Mouse (Mus musculus) forebrain, embryonic 16.5 days (tissue): Measurements from ENCODE around the gene Ip6k1. TPM values are rescaled to one million over a fixed set of nuclear protein-coding genes. Genes with fewer than 3 reads are reported as not detected.

ENCODE experiments used
- ATAC-seq: fragments of 200-750 bp; cut with Nextera tagmentation; 2 replicates; pipeline ENCODE4 v1.8.0; 2017; ENCODE audit warnings: mild to moderate bottlenecking, moderate library complexity
- H3K27ac ChIP-seq: fragments of 300-500 bp; sonication (generic); 2 replicates; pipeline ENCODE4 v1.5.1; 2014; ENCODE audit warnings: low read length, control low read depth
- H3K27me3 ChIP-seq: fragments of 300-500 bp; sonication (generic); replicated peaks from 2 replicates; pipeline ENCODE4 v1.6.1; 2014; ENCODE audit warnings: low read length; ENCODE audit not compliant: control insufficient read depth, insufficient read depth
- H3K36me3 ChIP-seq: fragments of 300-500 bp; sonication (generic); 2 replicates; pipeline ENCODE4 v1.6.1; 2014; ENCODE audit not compliant: control insufficient read depth, insufficient read depth
- H3K4me1 ChIP-seq: fragments of 300-500 bp; sonication (generic); replicated peaks from 2 replicates; pipeline ENCODE4 v1.6.1; 2014; ENCODE audit warnings: low read length; ENCODE audit not compliant: control insufficient read depth, insufficient read depth
- H3K4me2 ChIP-seq: fragments of 300-500 bp; sonication (generic); 2 replicates; pipeline ENCODE4 v1.6.1; 2014; ENCODE audit warnings: mild to moderate bottlenecking, low read length, control low read depth
- H3K4me3 ChIP-seq: fragments of 300-500 bp; sonication (generic); replicated peaks from 2 replicates; pipeline ENCODE4 v1.5.1; 2014; ENCODE audit warnings: mild to moderate bottlenecking, low read length, control low read depth
- H3K9ac ChIP-seq: fragments of 300-500 bp; sonication (generic); replicated peaks from 2 replicates; pipeline ENCODE4 v1.6.1; 2014; ENCODE audit warnings: low read depth, low read length, control low read depth
- H3K9me3 ChIP-seq: fragments of 300-500 bp; sonication (generic); 2 replicates; pipeline ENCODE4 v1.6.1; 2016; ENCODE audit warnings: low read length; ENCODE audit not compliant: control insufficient read depth
- WGBS: fragments of 180-500 bp; shearing (Covaris S2); extraction: QIAGEN DNeasy Blood & Tissue Kit; methylation state at CpG from one replicate; pipeline ENCODE4 v1.1.7; 2014; 5-methylcytosine and 5-hydroxymethylcytosine counted together
- polyA plus RNA-seq: library from polyadenylated mRNA; unstranded; fragments of >200 nt; fragmentation: Nextera tagmentation; extraction: Ambion mirVana; gene quantifications from 2 replicates; pipeline ENCODE4 v1.2.1, GENCODE M21; 2015

Gene Ip6k1
- polyA plus RNA-seq, 1 experiment from 2014 or later, result 116 TPM

- no peak overlapping the region for H3K4me2 ChIP-seq
- no peak for ATAC-seq
- no peaks in the 10 kb centered on the region for H3K27me3 ChIP-seq
- no peak overlapping the region for H3K9ac ChIP-seq
- WGBS, result 98% methylated on average over 8 of the region's 8 CpGs
- peaks cover 15% of the 10 kb centered on the region for H3K4me1 ChIP-seq
- H3K4me3 ChIP-seq, result no peak overlapping the region
- H3K27ac ChIP-seq, result no peak overlapping the region
- H3K36me3 ChIP-seq, result peaks cover 37% of the 10 kb centered on the region
- no peaks in the 10 kb centered on the region for H3K9me3 ChIP-seq
Measured at GRCm38 (mm10) chr9:108044751-108045492, 42.6 kb downstream of the Ip6k1 start.

DNA sequence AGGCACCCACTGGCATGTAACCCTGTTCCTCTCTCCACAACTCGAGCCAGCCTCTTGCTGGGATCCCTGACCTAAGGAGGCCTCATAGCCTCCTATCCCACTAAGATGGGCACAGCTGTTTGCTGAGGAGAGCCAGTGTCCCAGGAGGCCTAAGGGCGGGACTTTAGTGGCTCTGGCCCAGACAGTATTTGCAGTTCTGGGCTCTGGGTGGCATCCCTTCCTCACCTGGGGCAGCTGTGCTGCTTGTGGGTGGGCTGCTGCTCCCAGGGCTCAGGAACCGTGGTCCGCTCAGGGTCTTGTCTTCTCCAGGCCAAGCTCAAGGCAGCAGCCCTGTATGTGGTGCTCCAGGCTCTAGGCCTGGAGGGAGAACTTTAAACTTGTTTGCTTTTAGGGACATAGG is 44.3 kb downstream of the Ip6k1 start:
- peaks cover 17% of the 10 kb centered on the region for H3K4me1 ChIP-seq
- H3K9ac ChIP-seq, result no peak overlapping the region
- no peak overlapping the region for H3K4me2 ChIP-seq
- H3K9me3 ChIP-seq, result no peaks in the 10 kb centered on the region
- peaks cover 34% of the 10 kb centered on the region for H3K36me3 ChIP-seq
- no peak overlapping the region for H3K4me3 ChIP-seq
- no peak for ATAC-seq
- H3K27me3 ChIP-seq, result no peaks in the 10 kb centered on the region
- 89% methylated on average over 4 of the region's 4 CpGs for WGBS
- H3K27ac ChIP-seq, result no peak overlapping the region

- ATAC-seq, result no peak
- no peak overlapping the region; the same call in 1 of the 2 replicates for H3K27ac ChIP-seq
- peak overlapping the region; percentile 97 for H3K4me2 ChIP-seq
- WGBS, result 49% methylated on average over 17 of the region's 17 CpGs
- H3K9ac ChIP-seq, result no peak overlapping the region; the same call in 1 of the 2 replicates
- H3K4me3 ChIP-seq, result peak overlapping the region; percentile 77
- peaks cover 32% of the 10 kb centered on the region for H3K36me3 ChIP-seq
- H3K4me1 ChIP-seq, result peaks cover 17% of the 10 kb centered on the region
- no peaks in the 10 kb centered on the region for H3K9me3 ChIP-seq
- H3K27me3 ChIP-seq, result no peaks in the 10 kb centered on the region
Measured at GRCm38 (mm10) chr9:108047601-108048565, 45.6 kb downstream of the Ip6k1 start.

DNA sequence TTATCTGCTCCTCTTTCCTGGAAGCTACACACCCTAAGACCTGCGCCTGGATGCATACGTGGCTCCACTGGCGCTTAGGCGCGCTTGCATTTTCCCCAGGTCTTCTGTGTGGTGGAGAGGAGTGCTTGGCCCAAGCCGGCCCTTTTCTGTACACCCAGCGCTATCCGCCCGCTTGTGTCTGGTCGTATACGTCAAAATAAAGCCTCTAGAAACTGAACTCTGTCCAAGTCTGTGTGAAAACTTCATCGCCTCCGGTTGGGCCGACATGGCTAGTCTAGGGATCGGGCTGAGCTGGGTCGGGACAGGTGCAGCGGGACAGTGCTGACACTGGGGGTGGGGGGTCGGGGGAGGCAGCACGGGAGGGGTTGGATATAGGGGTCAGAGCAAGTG is 46.3 kb downstream of the Ip6k1 start:
- no peaks in the 10 kb centered on the region for H3K9me3 ChIP-seq
- H3K36me3 ChIP-seq, result peaks cover 29% of the 10 kb centered on the region
- peaks cover 20% of the 10 kb centered on the region for H3K4me1 ChIP-seq
- peak overlapping the region; percentile 77 for H3K4me3 ChIP-seq
- H3K9ac ChIP-seq, result peak overlapping the region; percentile 71
- peak; percentile 32 for ATAC-seq
- H3K27ac ChIP-seq, result peak overlapping the region; percentile 50; the same call in 1 of the 2 replicates
- H3K4me2 ChIP-seq, result peak overlapping the region; percentile 97
- H3K27me3 ChIP-seq, result no peaks in the 10 kb centered on the region
- WGBS, result 1% methylated on average over 19 of the region's 19 CpGs

DNA sequence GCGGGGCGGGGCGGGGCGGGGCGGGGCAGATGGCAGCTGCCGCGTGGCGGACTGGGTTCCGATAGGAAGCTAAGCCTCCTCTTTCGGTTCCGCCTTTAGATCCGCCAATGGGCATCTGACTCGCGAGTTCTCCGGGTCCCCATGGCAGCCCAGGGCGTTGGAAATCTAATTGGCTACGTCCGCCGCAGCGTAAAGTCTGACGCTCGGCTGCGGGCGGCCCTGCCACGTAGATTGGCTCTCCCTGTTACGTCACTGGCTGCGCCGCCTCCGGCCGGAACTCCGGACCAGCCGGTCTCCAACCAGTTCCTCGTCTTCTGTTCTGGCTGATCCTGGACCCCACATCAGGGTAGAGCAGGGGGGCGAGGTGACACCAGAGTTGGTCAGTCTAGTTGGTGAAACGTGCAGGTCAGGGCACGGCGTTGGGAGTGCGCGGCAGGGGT is 46.7 kb downstream of the Ip6k1 start, which contains the start of gene Gmppb:
Gene Gmppb (plus strand): TSS at position 227 of the 440 bp plus-strand sequence.
- ATAC-seq, result peak; percentile 96
- H3K27ac ChIP-seq, result peak within 1 kb of the TSS; percentile 50
- peak within 1 kb of the TSS; percentile 77 for H3K4me3 ChIP-seq
- no peaks in the 10 kb centered on the region for H3K9me3 ChIP-seq
- peak within 1 kb of the TSS; percentile 71 for H3K9ac ChIP-seq
- H3K4me2 ChIP-seq, result peak within 1 kb of the TSS; percentile 97
- under 1% methylated on average over 37 of the region's 39 CpGs for WGBS
- peaks cover 20% of the 10 kb centered on the region for H3K4me1 ChIP-seq
- peaks cover 29% of the 10 kb centered on the region for H3K36me3 ChIP-seq
- no peaks in the 10 kb centered on the region for H3K27me3 ChIP-seq

GRCm38 (mm10) chr9:108049561-108050251 is 47.4 kb downstream of the Ip6k1 start:
- peak overlapping the region; percentile 12 for H3K27ac ChIP-seq
- 44% methylated on average over 15 of the region's 15 CpGs for WGBS
- H3K36me3 ChIP-seq, result peaks cover 29% of the 10 kb centered on the region
- H3K9me3 ChIP-seq, result no peaks in the 10 kb centered on the region
- H3K4me2 ChIP-seq, result peak overlapping the region; percentile 97
- ATAC-seq, result no peak
- peak overlapping the region; percentile 77 for H3K4me3 ChIP-seq
- H3K27me3 ChIP-seq, result no peaks in the 10 kb centered on the region
- peaks cover 20% of the 10 kb centered on the region for H3K4me1 ChIP-seq
- peak overlapping the region; percentile 71 for H3K9ac ChIP-seq

DNA sequence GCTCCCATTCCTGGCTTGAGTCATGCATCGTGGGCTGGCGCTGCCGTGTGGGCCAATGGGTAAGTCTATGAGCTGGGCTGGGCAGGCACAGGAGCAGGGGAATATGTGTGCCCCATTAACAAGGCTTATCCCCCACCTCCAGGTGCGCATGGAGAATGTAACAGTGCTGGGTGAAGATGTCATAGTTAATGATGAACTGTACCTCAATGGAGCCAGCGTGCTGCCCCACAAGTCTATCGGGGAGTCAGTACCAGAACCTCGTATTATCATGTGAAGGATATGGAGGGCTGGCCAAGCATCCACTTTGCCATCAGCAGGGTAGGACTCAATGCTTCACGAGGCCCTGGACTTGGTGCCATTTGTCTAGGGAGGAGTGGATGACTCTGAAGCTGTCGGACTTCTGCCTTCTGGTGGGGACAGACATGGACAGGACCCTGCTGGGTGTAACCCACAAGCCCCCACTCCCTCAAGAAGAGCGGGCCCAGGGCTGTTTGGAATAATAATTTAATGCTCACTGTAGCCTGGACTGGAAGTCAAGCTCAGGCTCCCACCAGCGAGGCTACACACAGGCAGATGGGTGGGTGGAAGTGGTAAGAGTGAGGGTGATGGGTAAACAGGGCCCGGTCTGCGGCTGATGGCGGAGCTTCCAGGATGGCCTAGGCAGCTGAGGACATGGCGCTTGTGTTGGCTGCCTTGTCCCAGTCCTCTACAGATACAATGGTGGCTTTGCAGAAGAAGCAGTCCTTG is 49.1 kb downstream of the Ip6k1 start:
- no peak for ATAC-seq
- no peak overlapping the region for H3K27ac ChIP-seq
- H3K4me1 ChIP-seq, result peaks cover 20% of the 10 kb centered on the region
- no peak overlapping the region for H3K9ac ChIP-seq
- no peaks in the 10 kb centered on the region for H3K27me3 ChIP-seq
- no peak overlapping the region for H3K4me2 ChIP-seq
- H3K9me3 ChIP-seq, result no peaks in the 10 kb centered on the region
- no peak overlapping the region for H3K4me3 ChIP-seq
- H3K36me3 ChIP-seq, result peaks cover 23% of the 10 kb centered on the region
- 95% methylated on average over 15 of the region's 15 CpGs for WGBS

GRCm38 (mm10) chr9:108051931-108052220 is 49.6 kb downstream of the Ip6k1 start:
- H3K36me3 ChIP-seq, result peaks cover 18% of the 10 kb centered on the region
- no peaks in the 10 kb centered on the region for H3K9me3 ChIP-seq
- no peak overlapping the region for H3K4me2 ChIP-seq
- H3K4me1 ChIP-seq, result peaks cover 20% of the 10 kb centered on the region
- H3K27me3 ChIP-seq, result no peaks in the 10 kb centered on the region
- no peak overlapping the region for H3K9ac ChIP-seq
- ATAC-seq, result no peak
- H3K4me3 ChIP-seq, result no peak overlapping the region
- H3K27ac ChIP-seq, result no peak overlapping the region
- 84% methylated on average over 4 of the region's 4 CpGs for WGBS
